Mouse (Mus musculus) embryonic facial prominence, embryonic 11.5 days (tissue): ENCODE data around the gene Galnt10. TPM values are rescaled to one million over a fixed set of nuclear protein-coding genes. Genes with fewer than 3 reads are reported as not detected.

Source experiments
- ATAC-seq: fragments of 200-750 bp; cut with Nextera tagmentation; replicated peaks from 2 replicates; pipeline ENCODE4 v1.8.0; 2017; ENCODE audit warnings: low read depth; ENCODE audit not compliant: insufficient number of reproducible peaks, low FRiP score, low TSS enrichment
- DNase-seq: peaks from one replicate; pipeline ENCODE4 v3.0.0-alpha.2; 2015; ENCODE audit warnings: low spot score
- H3K27ac ChIP-seq: fragments of 300-500 bp; sonication (generic); replicated peaks from 2 replicates; pipeline ENCODE4 v1.5.1; 2014; ENCODE audit warnings: mild to moderate bottlenecking, low read depth, low read length, control low read depth
- H3K27me3 ChIP-seq: fragments of 300-500 bp; sonication (generic); 2 replicates; pipeline ENCODE4 v1.6.1; 2014; ENCODE audit warnings: mild to moderate bottlenecking, low read length, moderate library complexity, mixed read lengths; ENCODE audit not compliant: control insufficient read depth, insufficient read depth
- H3K36me3 ChIP-seq: fragments of 300-500 bp; sonication (generic); replicated peaks from 2 replicates; pipeline ENCODE4 v1.6.1; 2014; ENCODE audit warnings: low read depth, mild to moderate bottlenecking, low read length, moderate library complexity, mixed read lengths; ENCODE audit not compliant: control insufficient read depth, insufficient read depth
- H3K4me1 ChIP-seq: fragments of 300-500 bp; sonication (generic); 2 replicates; pipeline ENCODE4 v1.6.1; 2014; ENCODE audit warnings: low read length, mixed read lengths; ENCODE audit not compliant: control insufficient read depth, insufficient read depth
- H3K4me2 ChIP-seq: fragments of 300-500 bp; sonication (generic); 2 replicates; pipeline ENCODE4 v1.6.1; 2014; ENCODE audit warnings: low read depth, mild to moderate bottlenecking, control low read depth, low read length, moderate library complexity
- H3K4me3 ChIP-seq: fragments of 300-500 bp; sonication (generic); 2 replicates; pipeline ENCODE4 v1.5.1; 2014; ENCODE audit warnings: low read depth, low read length, control low read depth
- H3K9ac ChIP-seq: fragments of 300-500 bp; sonication (generic); replicated peaks from 2 replicates; pipeline ENCODE4 v1.6.1; 2014; ENCODE audit warnings: mild to moderate bottlenecking, control low read depth, low read length
- H3K9me3 ChIP-seq: fragments of 300-500 bp; sonication (generic); replicated peaks from 2 replicates; pipeline ENCODE4 v1.6.1; 2016; ENCODE audit warnings: mild to moderate bottlenecking, low read length, inconsistent platforms, mixed read lengths; ENCODE audit not compliant: control insufficient read depth
- WGBS: fragments of 180-500 bp; shearing (Covaris S2); extraction: QIAGEN DNeasy Blood & Tissue Kit; methylation state at CpG from one replicate; pipeline ENCODE4 v1.1.7; 2014; 5-methylcytosine and 5-hydroxymethylcytosine counted together
- polyA plus RNA-seq: library from polyadenylated mRNA; unstranded; fragments of >200 nt; fragmentation: Nextera tagmentation; extraction: Ambion mirVana; gene quantifications from 2 replicates; pipeline ENCODE4 v1.2.1, GENCODE M21; 2014

The Galnt10 gene
- polyA plus RNA-seq, 1 experiment from 2014 or later = 12.4 TPM

DNA sequence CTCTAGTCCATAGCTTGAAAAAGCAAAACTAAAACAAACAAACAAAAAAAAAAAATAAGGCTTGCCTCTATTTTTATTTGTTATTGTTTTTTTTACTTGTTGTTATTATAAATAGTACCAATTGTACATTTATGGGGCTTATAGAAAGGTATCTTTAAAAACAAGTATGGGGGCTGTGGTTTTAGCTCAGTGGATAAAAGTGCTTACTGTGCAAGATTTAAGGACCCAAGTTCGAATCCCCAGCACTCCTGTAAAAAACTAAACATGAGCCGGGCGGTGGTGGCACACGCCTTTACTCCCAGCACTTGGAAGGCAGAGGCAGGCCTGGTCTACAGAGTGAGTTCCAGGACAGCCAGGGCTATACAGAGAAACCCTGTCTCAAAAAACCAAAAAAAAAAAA lies 116.1 kb downstream of the Galnt10 start:
- Histone ChIP-seq H3K4me2 (no peak overlapping the region), H3K36me3 (no peaks in the 10 kb centered on the region), H3K4me1 (no peaks in the 10 kb centered on the region), H3K9me3 (no peaks in the 10 kb centered on the region), H3K4me3 (no peak overlapping the region), H3K27ac (no peak overlapping the region), H3K27me3 (no peaks in the 10 kb centered on the region), H3K9ac (no peak overlapping the region)
- 94% methylated on average over 4 of the region's 4 CpGs for WGBS
- DNase-seq = no peak
- no peak for ATAC-seq

DNA sequence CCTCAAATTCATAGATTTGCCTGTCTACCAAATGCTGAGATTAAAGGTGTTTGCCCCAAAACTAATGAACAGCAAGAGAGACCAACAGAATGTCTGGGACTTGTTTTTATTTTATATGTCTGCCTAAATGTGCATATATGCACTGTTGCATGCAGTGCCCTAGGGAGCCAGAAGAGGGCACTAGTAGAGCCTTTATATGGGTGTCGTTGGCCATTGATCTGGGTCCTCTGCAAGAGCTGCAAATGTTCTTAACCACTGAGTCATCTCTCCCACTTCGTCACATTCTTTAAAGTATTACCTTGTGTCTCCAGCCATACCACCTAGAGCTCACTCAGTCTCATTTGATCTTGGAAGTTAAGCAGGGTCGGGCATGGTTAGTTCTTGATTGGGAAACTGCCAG lies 118.9 kb downstream of the Galnt10 start:
- H3K36me3 ChIP-seq = no peaks in the 10 kb centered on the region
- WGBS = 83% methylated on average over 3 of the region's 3 CpGs
- H3K27ac ChIP-seq = no peak overlapping the region
- H3K4me1 ChIP-seq = no peaks in the 10 kb centered on the region
- no peak for DNase-seq
- no peak for ATAC-seq
- H3K4me3 ChIP-seq = no peak overlapping the region
- no peaks in the 10 kb centered on the region for H3K27me3 ChIP-seq
- no peak overlapping the region for H3K9ac ChIP-seq
- H3K4me2 ChIP-seq = no peak overlapping the region
- no peaks in the 10 kb centered on the region for H3K9me3 ChIP-seq

DNA sequence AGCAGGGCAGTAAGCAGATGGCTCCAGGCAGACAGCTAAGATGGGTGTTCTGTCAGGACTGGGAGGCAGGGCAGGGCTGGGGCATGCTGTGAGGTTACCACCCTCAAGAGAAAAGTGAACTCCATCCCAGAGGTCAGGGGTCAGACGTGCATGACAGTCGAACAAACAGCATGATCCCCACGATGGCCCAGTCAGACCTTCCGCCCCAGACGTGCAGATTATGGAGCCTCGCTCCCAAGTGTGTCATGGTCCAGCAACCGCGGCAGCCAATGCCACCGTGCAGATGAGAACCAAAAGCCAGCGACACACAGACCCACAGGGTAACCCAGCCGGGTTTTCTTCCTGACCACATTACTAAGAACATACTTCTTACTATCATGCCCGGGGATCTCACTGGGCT lies 121.4 kb downstream of the Galnt10 start:
- H3K36me3 ChIP-seq = no peaks in the 10 kb centered on the region
- H3K27ac ChIP-seq = no peak overlapping the region
- H3K4me1 ChIP-seq = no peaks in the 10 kb centered on the region

DNA sequence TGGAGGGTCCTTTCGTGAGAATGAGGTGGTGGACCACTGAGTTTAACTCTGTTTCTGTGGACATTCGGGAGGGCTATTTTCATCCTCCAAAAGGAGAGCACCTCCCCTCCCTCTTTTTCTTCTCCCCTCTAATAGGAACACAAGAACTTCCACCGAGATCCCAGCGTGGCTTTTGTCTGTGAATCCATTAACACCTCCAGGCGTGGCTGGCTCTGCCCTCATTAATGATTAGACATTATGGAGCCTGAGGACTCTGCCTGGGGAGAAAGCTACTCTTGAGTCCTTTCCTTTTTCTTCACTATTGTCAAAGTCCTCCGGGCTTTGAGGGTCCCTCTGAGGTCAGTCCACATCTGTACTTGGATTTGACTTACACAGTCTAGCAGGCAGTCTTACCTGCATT lies 121.9 kb downstream of the Galnt10 start:
- no peak for ATAC-seq
- Histone ChIP-seq H3K4me2 (no peak overlapping the region), H3K4me3 (no peak overlapping the region), H3K36me3 (no peaks in the 10 kb centered on the region), H3K4me1 (no peaks in the 10 kb centered on the region), H3K27ac (no peak overlapping the region), H3K9ac (no peak overlapping the region), H3K9me3 (no peaks in the 10 kb centered on the region), H3K27me3 (no peaks in the 10 kb centered on the region)
- WGBS = 57% methylated on average over 6 of the region's 6 CpGs
- no peak for DNase-seq

More for the DNA sequence above, 121.4 kb downstream of the Galnt10 start:
- H3K9me3 ChIP-seq = no peaks in the 10 kb centered on the region
- no peaks in the 10 kb centered on the region for H3K27me3 ChIP-seq
- no peak overlapping the region for H3K4me3 ChIP-seq
- DNase-seq (no peak), ATAC-seq (no peak; the same call in 1 of the 2 replicates)
- WGBS = 34% methylated on average over 12 of the region's 12 CpGs
- H3K9ac ChIP-seq = no peak overlapping the region
- H3K4me2 ChIP-seq = no peak overlapping the region

DNA sequence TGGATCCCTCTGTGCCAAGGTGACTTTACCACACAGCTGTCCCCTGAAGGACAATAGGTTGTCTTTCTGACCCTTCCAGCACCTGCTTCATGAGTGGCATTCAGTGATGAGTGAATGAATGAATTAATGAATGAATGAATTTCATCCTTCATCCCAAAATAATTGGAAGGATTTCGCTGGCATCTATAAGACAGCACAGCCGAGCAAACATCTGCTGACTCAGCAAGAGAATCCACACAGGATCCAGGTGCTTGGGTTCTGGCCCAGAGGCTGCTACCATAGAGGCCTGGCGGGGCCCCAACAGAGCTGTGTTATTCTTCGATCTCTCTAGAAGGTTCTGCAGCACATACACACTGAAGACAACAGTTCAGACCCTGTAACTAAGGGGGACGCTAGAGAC lies 125.5 kb downstream of the Galnt10 start:
- Histone ChIP-seq H3K27ac (no peak overlapping the region), H3K36me3 (no peaks in the 10 kb centered on the region), H3K27me3 (no peaks in the 10 kb centered on the region), H3K4me2 (no peak overlapping the region), H3K4me1 (peaks cover 8% of the 10 kb centered on the region; the same call in 1 of the 2 replicates), H3K9me3 (no peaks in the 10 kb centered on the region), H3K4me3 (no peak overlapping the region), H3K9ac (no peak overlapping the region)
- 91% methylated on average over 5 of the region's 5 CpGs for WGBS
- no peak for ATAC-seq
- no peak for DNase-seq

DNA sequence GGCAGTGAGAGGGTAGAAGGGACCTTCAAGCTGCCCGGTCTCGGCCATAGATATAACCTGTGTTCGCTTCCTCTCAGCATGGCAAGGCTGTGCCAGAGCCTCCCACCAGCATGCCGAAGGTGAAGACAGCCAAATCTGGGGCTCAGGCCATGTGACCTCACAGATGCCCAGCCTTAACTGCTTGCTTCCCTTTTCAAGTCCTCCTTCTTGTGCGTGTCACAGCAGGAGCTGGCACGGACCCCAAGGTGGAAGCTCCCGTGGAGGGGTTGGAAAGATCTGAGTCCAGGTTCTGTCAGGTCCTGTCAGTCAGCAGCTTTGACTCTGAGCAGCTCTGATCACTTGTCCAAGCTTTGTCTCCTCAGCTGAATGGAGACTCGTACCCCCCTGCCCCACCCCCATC lies 126.4 kb downstream of the Galnt10 start:
- DNase-seq (no peak), ATAC-seq (no peak)
- Histone ChIP-seq H3K9me3 (no peaks in the 10 kb centered on the region), H3K4me1 (peaks cover 8% of the 10 kb centered on the region; the same call in 1 of the 2 replicates), H3K36me3 (no peaks in the 10 kb centered on the region), H3K9ac (no peak overlapping the region), H3K4me3 (no peak overlapping the region), H3K4me2 (no peak overlapping the region), H3K27me3 (no peaks in the 10 kb centered on the region), H3K27ac (no peak overlapping the region)
- WGBS = 92% methylated on average over 8 of the region's 8 CpGs

DNA sequence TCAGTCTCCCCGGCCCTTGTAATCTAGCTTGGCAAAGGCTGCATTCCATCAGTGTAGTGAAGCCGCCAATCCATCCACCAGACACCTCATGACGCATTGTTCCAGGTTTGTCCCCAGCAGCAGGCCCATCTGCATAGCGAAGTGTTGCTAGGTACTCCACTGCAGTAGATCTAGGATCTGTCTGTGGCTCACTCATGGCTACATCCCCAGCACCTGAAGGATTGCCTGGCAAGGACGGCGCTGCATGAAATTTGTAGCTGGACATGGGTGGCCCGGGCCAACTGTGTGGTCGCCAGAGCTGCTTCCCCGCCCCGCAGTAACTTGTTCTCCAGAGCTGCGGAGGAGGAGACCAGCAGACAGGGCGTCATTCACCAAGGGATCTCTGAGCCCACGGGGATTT lies 128.2 kb downstream of the Galnt10 start:
- Histone ChIP-seq H3K4me3 (no peak overlapping the region), H3K27ac (no peak overlapping the region), H3K9ac (no peak overlapping the region), H3K4me1 (peaks cover 8% of the 10 kb centered on the region; the same call in 1 of the 2 replicates), H3K27me3 (no peaks in the 10 kb centered on the region), H3K9me3 (no peaks in the 10 kb centered on the region), H3K36me3 (no peaks in the 10 kb centered on the region), H3K4me2 (no peak overlapping the region)
- 11% methylated on average over 13 of the region's 13 CpGs for WGBS
- ATAC-seq (no peak), DNase-seq (peak; percentile 26)

DNA sequence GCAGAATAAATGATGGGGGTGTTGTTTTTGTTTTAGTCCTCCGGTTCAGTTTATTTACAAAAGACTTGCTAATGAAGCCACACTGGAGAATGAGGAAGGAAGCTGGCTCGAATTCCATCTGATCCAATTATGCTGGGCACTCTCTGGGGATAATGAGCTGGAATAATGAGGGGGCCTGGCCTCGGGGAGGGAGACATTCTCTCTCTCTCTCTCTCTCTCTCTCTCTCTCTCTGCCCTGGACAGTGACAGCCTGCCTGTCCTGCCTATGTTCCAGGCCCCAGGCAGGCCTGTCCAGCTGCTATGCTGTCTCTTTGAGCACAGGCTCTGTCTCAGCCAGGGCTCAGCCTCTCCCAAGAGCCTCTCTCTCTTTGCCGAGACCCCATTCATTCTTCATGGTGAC lies 128.7 kb downstream of the Galnt10 start:
- H3K27ac ChIP-seq = no peak overlapping the region
- H3K36me3 ChIP-seq = no peaks in the 10 kb centered on the region
- no peak overlapping the region for H3K4me3 ChIP-seq
- DNase-seq = peak; percentile 37
- WGBS = 6% methylated on average over 4 of the region's 4 CpGs
- ATAC-seq = peak; percentile 68
- H3K9me3 ChIP-seq = no peaks in the 10 kb centered on the region
- no peak overlapping the region for H3K4me2 ChIP-seq
- H3K4me1 ChIP-seq = peaks cover 8% of the 10 kb centered on the region; the same call in 1 of the 2 replicates
- H3K9ac ChIP-seq = no peak overlapping the region
- H3K27me3 ChIP-seq = no peaks in the 10 kb centered on the region
